Mouse (Mus musculus): Measurements from ENCODE around the gene Vdr. TPM values are rescaled to one million over a fixed set of nuclear protein-coding genes. Genes with fewer than 3 reads are reported as not detected.

The Vdr gene
- polyA plus RNA-seq, 1 experiment = 0.46 TPM

DNA sequence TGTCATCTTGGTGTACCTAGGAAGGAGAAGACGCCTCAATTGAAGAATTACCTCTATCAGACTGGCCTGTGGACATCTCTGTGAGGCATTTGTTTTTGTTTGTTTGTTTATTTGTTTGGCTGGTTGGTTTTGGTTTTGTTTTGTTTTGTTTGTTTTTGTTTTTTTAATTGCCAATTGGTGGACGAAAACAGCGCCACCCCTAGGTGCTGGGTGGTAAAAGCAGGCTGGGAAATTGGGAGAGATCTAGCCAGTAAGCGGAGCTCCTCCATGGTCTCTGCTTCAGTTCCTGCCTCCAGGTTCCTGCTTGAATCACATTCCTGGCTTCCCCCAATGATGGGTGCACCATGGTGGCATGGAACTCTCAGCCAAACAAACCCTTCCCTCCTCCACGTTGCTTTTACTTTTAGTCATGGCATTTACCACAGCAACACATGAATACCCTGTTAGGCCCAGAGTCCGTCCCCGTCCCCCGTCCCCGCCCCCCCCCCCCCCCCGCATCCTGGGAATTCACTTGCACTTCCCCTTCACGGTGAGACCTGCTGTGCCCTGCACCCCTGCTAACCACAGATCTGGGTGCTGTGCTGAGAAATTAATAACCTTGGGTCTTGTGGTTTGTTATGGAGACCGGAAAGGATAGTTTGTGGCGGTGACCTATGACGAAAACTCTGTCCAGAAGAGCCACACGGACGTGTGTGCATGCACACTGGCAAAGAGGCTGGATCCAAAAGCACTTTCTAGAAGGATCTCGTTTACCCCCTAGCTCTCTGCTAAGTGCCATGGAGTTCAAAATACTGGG lies 94.0 kb downstream of the Vdr start:
- Histone ChIP-seq H3K27me3 (ENCODE audit: control insufficient read depth, insufficient read depth, low read length) (no peaks in the 10 kb centered on the region), H3K4me3 (replicated peaks; ENCODE audit: insufficient read depth, low read depth, low read length) (no peak overlapping the region), H3K4me1 (ENCODE audit: control insufficient read depth, insufficient read depth, low read length) (peaks cover 38% of the 10 kb centered on the region), H3K27ac (ENCODE audit: insufficient read depth, low read length) (no peak overlapping the region)
- 92% methylated on average over 17 of the region's 17 CpGs for WGBS
- TF ChIP-seq POLR2A (IDR thresholded peaks at IDR 0.05; ENCODE audit: borderline replicate concordance, insufficient read depth, low read length) (no peak), CTCF (IDR thresholded peaks at IDR 0.05; ENCODE audit: borderline replicate concordance, insufficient read depth, low read depth, low read length) (0 out of 2 replicates have a peak, but pooled peaks have one; percentile 10)
- no peak for DNase-seq

DNA sequence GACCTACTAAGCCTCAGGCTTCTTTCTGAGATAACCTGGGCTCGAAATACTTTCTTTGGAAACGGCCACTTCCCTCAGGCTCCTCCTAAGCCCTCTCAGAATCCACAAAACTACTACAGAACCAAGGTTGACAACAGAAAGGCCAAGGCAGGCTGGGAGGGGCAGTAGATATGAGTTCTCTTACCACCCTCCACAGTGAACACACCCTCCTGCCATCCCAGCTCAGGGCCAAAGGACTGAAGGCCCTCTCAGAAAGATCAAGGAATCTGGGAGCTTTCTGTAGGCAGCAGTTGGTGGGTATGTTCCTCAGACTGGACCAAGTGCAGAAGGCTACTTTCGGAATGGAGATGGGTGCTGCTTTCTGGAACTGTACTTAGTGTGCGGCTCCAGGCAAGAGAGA lies 95.2 kb downstream of the Vdr start:
- peaks cover 45% of the 10 kb centered on the region for H3K4me1 ChIP-seq (ENCODE audit: control insufficient read depth, insufficient read depth, low read length)
- TF ChIP-seq CTCF (IDR thresholded peaks at IDR 0.05; ENCODE audit: borderline replicate concordance, insufficient read depth, low read depth, low read length) (no peak), POLR2A (IDR thresholded peaks at IDR 0.05; ENCODE audit: borderline replicate concordance, insufficient read depth, low read length) (no peak)
- no peak overlapping the region for H3K4me3 ChIP-seq (replicated peaks; ENCODE audit: insufficient read depth, low read depth, low read length)
- no peak overlapping the region for H3K27ac ChIP-seq (ENCODE audit: insufficient read depth, low read length)
- WGBS = 96% methylated on average over 4 of the region's 4 CpGs
- no peaks in the 10 kb centered on the region for H3K27me3 ChIP-seq (ENCODE audit: control insufficient read depth, insufficient read depth, low read length)
- no peak for DNase-seq

DNA sequence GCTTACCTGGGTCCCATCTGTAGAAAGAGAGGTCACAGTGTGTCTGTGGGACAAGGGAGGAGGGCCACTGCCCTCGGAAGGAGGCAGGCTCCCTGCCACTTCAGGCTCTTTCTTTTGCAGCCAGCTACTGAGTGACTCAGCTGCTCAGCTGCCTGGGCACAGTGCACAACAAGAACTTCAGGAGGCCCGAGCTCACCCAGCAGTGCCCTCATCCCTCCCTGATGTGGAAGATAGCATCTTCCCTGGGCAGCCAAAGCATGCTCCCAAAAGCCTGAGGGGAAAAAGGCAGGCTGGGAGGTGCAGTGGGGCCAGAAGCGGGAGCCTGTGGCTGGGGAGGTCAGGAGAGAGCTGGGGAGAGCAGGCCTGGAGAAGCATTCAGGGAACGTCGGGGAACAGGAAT lies 95.7 kb downstream of the Vdr start:
- Histone ChIP-seq H3K4me1 (ENCODE audit: control insufficient read depth, insufficient read depth, low read length) (peaks cover 45% of the 10 kb centered on the region), H3K27me3 (ENCODE audit: control insufficient read depth, insufficient read depth, low read length) (no peaks in the 10 kb centered on the region), H3K4me3 (replicated peaks; ENCODE audit: insufficient read depth, low read depth, low read length) (no peak overlapping the region), H3K27ac (ENCODE audit: insufficient read depth, low read length) (no peak overlapping the region)
- WGBS = 60% methylated on average over 5 of the region's 5 CpGs
- TF ChIP-seq POLR2A (IDR thresholded peaks at IDR 0.05; ENCODE audit: borderline replicate concordance, insufficient read depth, low read length) (no peak), CTCF (IDR thresholded peaks at IDR 0.05; ENCODE audit: borderline replicate concordance, insufficient read depth, low read depth, low read length) (no peak)
- no peak for DNase-seq

DNA sequence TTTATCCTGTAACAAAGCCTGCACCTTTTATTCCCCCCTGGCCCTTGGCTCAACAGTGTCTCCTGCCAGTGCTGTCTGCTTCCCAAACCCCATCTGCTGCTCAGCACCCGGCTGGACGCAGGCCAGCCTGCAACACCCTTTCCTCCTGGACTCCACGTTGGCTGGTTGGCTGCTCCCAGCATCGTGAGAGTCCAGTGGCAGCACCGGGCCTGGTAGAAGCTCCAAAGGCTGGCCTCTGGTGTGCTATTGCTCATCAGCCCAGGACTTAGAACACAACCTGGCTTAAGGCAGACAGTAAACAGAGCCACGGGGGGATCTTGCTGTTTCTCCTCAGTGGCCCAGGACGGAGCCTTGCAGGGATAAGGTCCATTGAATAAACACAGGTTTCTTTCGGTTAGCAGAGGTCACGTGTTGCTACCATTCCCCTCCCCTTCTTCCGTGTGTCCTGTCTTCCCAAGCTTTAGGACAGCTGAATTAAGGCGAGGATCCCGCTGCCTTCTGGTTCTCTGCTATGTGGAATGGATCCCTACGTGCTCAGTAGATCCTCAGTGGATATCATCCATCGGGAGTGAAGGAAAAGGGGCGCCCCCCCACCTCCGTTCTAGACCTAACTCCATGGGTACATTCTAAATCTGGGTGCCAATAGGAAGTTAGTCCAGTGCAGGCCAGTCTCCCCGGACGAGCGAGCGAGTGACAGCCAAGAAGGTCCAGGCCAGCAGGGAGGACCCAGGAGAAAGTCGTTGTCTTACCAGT lies 96.8 kb downstream of the Vdr start:
- H3K4me1 ChIP-seq (ENCODE audit: control insufficient read depth, insufficient read depth, low read length) = peaks cover 44% of the 10 kb centered on the region
- no peak overlapping the region for H3K4me3 ChIP-seq (replicated peaks; ENCODE audit: insufficient read depth, low read depth, low read length)
- H3K27ac ChIP-seq (ENCODE audit: insufficient read depth, low read length) = peak overlapping the region; percentile 57
- DNase-seq = peak; percentile 85 to 90
- WGBS = 28% methylated on average over 21 of the region's 21 CpGs
- no peak for TF ChIP-seq POLR2A (IDR thresholded peaks at IDR 0.05; ENCODE audit: borderline replicate concordance, insufficient read depth, low read length)
- TF ChIP-seq CTCF (IDR thresholded peaks at IDR 0.05; ENCODE audit: borderline replicate concordance, insufficient read depth, low read depth, low read length) = no peak
- no peaks in the 10 kb centered on the region for H3K27me3 ChIP-seq (ENCODE audit: control insufficient read depth, insufficient read depth, low read length)

DNA sequence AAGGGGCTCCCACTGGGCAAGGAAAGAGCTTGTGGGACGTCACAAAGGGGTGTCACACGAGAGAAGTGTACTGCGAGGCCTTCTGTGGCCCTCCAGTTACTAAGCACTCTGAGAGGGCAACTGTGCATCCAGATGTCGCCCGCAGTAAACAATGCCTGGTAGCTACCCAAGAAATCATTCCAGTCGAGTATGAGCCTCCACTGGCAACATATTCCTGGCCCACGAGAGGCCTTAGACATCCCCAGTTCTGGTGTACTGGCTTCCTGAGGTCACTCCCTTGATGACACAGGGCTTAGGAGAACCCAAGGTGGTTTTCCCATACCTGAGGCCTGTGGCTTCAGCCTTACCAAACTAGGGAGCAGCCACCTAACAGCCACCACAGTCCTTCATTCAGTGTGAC lies 97.6 kb downstream of the Vdr start:
- TF ChIP-seq CTCF (IDR thresholded peaks at IDR 0.05; ENCODE audit: borderline replicate concordance, insufficient read depth, low read depth, low read length) (no peak), POLR2A (IDR thresholded peaks at IDR 0.05; ENCODE audit: borderline replicate concordance, insufficient read depth, low read length) (no peak)
- Histone ChIP-seq H3K27ac (ENCODE audit: insufficient read depth, low read length) (peak overlapping the region; percentile 57), H3K27me3 (ENCODE audit: control insufficient read depth, insufficient read depth, low read length) (no peaks in the 10 kb centered on the region), H3K4me1 (ENCODE audit: control insufficient read depth, insufficient read depth, low read length) (peaks cover 44% of the 10 kb centered on the region), H3K4me3 (replicated peaks; ENCODE audit: insufficient read depth, low read depth, low read length) (no peak overlapping the region)
- 39% methylated on average over 7 of the region's 7 CpGs for WGBS
- DNase-seq = no peak

DNA sequence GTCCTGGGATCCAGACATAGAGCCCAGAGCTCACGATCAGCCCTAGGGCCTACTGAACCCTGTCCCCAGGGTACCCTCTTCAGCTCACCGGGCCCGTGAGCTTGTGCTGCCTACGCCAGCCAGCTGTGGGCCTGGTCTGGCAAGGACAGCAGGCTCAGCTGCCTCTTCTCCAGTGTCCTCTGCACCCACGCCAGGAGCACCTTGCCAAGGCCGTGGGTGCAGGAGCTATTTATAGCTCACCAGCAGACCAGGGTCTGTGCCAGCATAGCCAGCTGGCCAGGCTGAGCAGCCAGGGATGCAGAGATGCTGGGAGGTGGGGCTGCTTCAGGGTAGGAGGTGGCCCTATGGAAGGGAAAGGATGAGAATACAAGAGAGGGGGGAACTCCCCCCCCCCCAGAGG lies 98.3 kb downstream of the Vdr start:
- TF ChIP-seq CTCF (IDR thresholded peaks at IDR 0.05; ENCODE audit: borderline replicate concordance, insufficient read depth, low read depth, low read length) = no peak
- no peak for TF ChIP-seq POLR2A (IDR thresholded peaks at IDR 0.05; ENCODE audit: borderline replicate concordance, insufficient read depth, low read length)
- H3K27ac ChIP-seq (ENCODE audit: insufficient read depth, low read length) = peak overlapping the region; percentile 47
- 1% methylated on average over 6 of the region's 6 CpGs for WGBS
- no peak overlapping the region for H3K4me3 ChIP-seq (replicated peaks; ENCODE audit: insufficient read depth, low read depth, low read length)
- no peaks in the 10 kb centered on the region for H3K27me3 ChIP-seq (ENCODE audit: control insufficient read depth, insufficient read depth, low read length)
- H3K4me1 ChIP-seq (ENCODE audit: control insufficient read depth, insufficient read depth, low read length) = peaks cover 44% of the 10 kb centered on the region
- DNase-seq = peak; percentile 78 to 90

DNA sequence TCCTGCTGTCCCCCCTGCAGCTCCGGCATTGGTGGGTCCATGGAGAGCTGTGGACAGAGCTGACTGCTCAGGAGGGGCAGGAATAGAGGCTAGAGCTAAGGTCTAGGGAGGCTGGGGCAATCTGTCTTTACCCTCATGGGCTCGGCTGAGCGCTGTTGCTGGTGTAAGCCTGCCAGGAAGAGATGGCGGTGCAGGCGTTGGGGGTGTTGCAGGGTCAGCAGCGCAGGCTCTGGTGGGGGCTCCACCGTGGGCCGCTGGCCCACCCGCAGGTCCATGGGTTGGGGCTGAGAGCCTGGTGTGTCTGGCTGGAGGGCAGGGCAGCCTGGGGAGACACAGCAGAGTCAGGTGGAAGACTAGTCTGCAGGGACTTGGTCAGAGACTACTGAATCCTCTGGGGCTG lies 99.1 kb downstream of the Vdr start:
- Histone ChIP-seq H3K4me3 (replicated peaks; ENCODE audit: insufficient read depth, low read depth, low read length) (no peak overlapping the region), H3K27me3 (ENCODE audit: control insufficient read depth, insufficient read depth, low read length) (no peaks in the 10 kb centered on the region), H3K27ac (ENCODE audit: insufficient read depth, low read length) (0 out of 2 replicates have a peak overlapping the region, but pooled peaks have one; percentile 37), H3K4me1 (ENCODE audit: control insufficient read depth, insufficient read depth, low read length) (peaks cover 44% of the 10 kb centered on the region)
- no peak for TF ChIP-seq POLR2A (IDR thresholded peaks at IDR 0.05; ENCODE audit: borderline replicate concordance, insufficient read depth, low read length)
- no peak for TF ChIP-seq CTCF (IDR thresholded peaks at IDR 0.05; ENCODE audit: borderline replicate concordance, insufficient read depth, low read depth, low read length)
- no peak for DNase-seq
- WGBS = 51% methylated on average over 9 of the region's 9 CpGs

Measured in cerebellum, adult 2 months (tissue).